Mouse (Mus musculus): Measurements from ENCODE around the gene Dnah2.

- TF ChIP-seq CTCF (IDR thresholded peaks at IDR 0.05; ENCODE audit: control insufficient read depth, insufficient read depth, low read length) (no peak), POLR2A (IDR thresholded peaks at IDR 0.05; ENCODE audit: borderline replicate concordance, control insufficient read depth, low read depth, low read length) (no peak)
These were observed 43.2 kb upstream of the Dnah2 start for GRCm38 (mm10) chr11:69591899-69592637.
